Mouse (Mus musculus) testis, postnatal 10 days (tissue): ENCODE data around the gene Med29.
A peak's percentile ranks its signal among the peaks of the same experiment; 100 is the strongest.

ENCODE experiments used
- DNase-seq: peaks from one replicate; pipeline ENCODE4 v3.0.0; 2021; ENCODE audit warnings: low spot score

Med29 gene

GRCm38 (mm10) chr7:28376011-28376771, 16.3 kb downstream of the Med29 start:
- peak; percentile 83 for DNase-seq

GRCm38 (mm10) chr7:28375176-28375921, 17.2 kb downstream of the Med29 start:
- peak; percentile 94 for DNase-seq

- DNase-seq, result no peak
Observed at GRCm38 (mm10) chr7:28374647-28375046, 17.9 kb downstream of the Med29 start.

- no peak for DNase-seq
Observed at GRCm38 (mm10) chr7:28373891-28374495, 18.5 kb downstream of the Med29 start.

GRCm38 (mm10) chr7:28373131-28373581, 19.4 kb downstream of the Med29 start:
- DNase-seq, result peak; percentile 85

- DNase-seq, result peak; percentile 97
Observed at GRCm38 (mm10) chr7:28372251-28373108, 20.0 kb downstream of the Med29 start, which contains the start of gene Plekhg2. Gene Plekhg2, minus strand, starts transcription at chr7:28372599.

- peak; percentile 79 for DNase-seq
Observed at GRCm38 (mm10) chr7:28371514-28371989, 21.0 kb downstream of the Med29 start.

- no peak for DNase-seq
Observed at GRCm38 (mm10) chr7:28370977-28371513, 21.5 kb downstream of the Med29 start.

GRCm38 (mm10) chr7:28370051-28370450, 22.5 kb downstream of the Med29 start:
- no peak for DNase-seq

GRCm38 (mm10) chr7:28368276-28368920, 24.1 kb downstream of the Med29 start:
- no peak for DNase-seq

- no peak for DNase-seq
Observed at GRCm38 (mm10) chr7:28367663-28368275, 24.7 kb downstream of the Med29 start.

- DNase-seq, result no peak
Observed at GRCm38 (mm10) chr7:28362441-28363060, 30.0 kb downstream of the Med29 start.

GRCm38 (mm10) chr7:28361647-28362341, 30.7 kb downstream of the Med29 start:
- DNase-seq, result no peak

GRCm38 (mm10) chr7:28360291-28360690, 32.2 kb downstream of the Med29 start:
- no peak for DNase-seq

- DNase-seq, result peak; percentile 77
Observed at GRCm38 (mm10) chr7:28359854-28360253, 32.7 kb downstream of the Med29 start.

- no peak for DNase-seq
Observed at GRCm38 (mm10) chr7:28358431-28358830, 34.1 kb downstream of the Med29 start.

- no peak for DNase-seq
Observed at GRCm38 (mm10) chr7:28357984-28358383, 34.5 kb downstream of the Med29 start.

- DNase-seq, result peak; percentile 71
Observed at GRCm38 (mm10) chr7:28356981-28357380, 35.5 kb downstream of the Med29 start.

GRCm38 (mm10) chr7:28355221-28355620, 37.3 kb downstream of the Med29 start:
- no peak for DNase-seq
